Mouse (Mus musculus) liver (tissue): ENCODE measurements at regions not wholly inside any gene's neighbourhood (a gene's known extent, or its start where the extent isn't known, plus 50 kb on each side); places are given as distances from the start of the nearest gene placed in this dataset.

ENCODE experiments used
- DNase-seq: peaks from one replicate; pipeline ENCODE4 v3.0.0-alpha.2; 2020; ENCODE audit warnings: mixed read lengths

DNA sequence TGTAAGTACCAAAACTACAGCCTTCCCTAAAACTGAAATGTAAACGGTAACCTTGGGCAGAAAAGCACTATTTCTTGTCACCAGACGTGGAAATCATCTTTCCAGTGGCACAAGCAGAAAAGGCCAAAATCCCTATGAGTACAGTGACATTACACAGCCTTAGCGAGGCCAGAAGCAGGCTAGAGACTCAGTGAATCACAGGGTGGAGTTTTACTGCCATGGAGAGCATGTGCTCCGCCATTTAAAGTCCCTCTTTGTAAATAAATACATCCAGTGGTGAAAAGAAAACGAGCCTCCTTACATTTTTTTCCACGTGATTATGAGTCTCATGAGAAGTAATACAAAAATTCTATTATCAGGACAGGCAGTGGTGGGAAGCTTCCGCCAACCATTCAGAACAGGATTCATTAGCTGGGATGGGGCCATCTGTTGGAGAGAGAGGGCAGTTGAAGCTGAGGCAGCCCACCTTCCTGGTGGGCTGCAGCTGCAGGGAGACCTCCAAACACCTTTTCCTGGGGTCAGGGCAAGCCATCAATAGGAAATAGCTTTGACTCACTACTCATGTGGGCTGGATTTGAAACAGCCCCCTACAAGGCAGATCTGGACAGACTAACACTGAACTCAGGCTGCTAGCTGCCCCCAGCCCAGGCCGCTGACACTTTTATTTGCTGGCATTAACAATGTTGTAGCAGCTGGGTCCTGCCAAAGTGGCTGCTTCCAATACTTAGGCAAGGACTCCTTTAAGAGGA lies 146.5 kb upstream of the Hnrnpa3 start:
- no peak for DNase-seq

GRCm38 (mm10) chr2:75514171-75514570 lies 144.9 kb upstream of the Hnrnpa3 start:
- no peak for DNase-seq

- no peak for DNase-seq
These were observed 142.8 kb upstream of the Hnrnpa3 start for GRCm38 (mm10) chr2:75516223-75516622.

- no peak for DNase-seq
These were observed 142.0 kb upstream of the Hnrnpa3 start for GRCm38 (mm10) chr2:75517096-75517495.

GRCm38 (mm10) chr2:75518607-75519006 lies 140.5 kb upstream of the Hnrnpa3 start:
- no peak for DNase-seq

- DNase-seq = no peak
These were observed 133.5 kb upstream of the Hnrnpa3 start for GRCm38 (mm10) chr2:75525562-75525961.

GRCm38 (mm10) chr2:75528706-75529105 lies 130.4 kb upstream of the Hnrnpa3 start:
- no peak for DNase-seq

DNA sequence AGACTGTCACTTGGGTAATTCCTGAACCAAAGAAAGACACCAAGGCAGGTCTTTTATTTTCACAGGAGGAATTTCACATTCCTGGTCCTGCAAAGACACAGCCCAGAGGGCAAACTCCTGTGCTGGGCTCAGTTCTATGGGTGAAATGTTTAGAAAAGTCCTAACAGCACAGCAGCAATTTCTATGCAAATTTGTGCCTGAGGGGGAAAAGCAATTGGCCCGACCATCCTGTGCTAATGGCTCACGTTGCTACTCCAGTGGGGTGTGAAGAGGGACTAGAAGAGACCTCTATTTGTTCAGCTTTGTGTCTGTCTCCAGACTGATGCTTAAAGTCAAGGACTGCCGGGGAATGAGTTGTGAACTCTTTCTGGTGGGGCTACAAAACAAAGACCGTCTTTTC lies 120.9 kb upstream of the Hnrnpa3 start:
- no peak for DNase-seq

- DNase-seq = no peak
These were observed 119.3 kb upstream of the Hnrnpa3 start for GRCm38 (mm10) chr2:75539726-75540125.

DNA sequence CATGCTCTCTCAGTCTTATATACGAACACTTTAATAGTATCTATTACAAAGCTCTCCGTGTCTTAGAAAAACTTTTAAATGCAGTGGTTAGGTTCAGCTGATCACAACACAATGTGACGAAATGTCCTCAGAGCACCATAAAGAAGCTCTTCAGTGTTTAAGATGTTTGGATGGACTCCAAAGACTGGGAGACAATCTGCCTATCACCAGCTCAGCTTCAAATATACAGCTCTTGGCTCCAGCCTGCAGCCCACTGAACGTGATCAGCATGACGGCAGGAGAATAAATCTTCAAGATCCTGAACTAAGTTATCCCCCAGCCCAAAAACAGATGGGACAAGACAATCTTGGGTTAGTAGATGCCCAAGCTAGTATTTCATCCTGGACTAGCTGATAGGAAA lies 116.7 kb upstream of the Hnrnpa3 start:
- no peak for DNase-seq

GRCm38 (mm10) chr2:75542781-75543180 lies 116.3 kb upstream of the Hnrnpa3 start:
- DNase-seq = no peak

DNA sequence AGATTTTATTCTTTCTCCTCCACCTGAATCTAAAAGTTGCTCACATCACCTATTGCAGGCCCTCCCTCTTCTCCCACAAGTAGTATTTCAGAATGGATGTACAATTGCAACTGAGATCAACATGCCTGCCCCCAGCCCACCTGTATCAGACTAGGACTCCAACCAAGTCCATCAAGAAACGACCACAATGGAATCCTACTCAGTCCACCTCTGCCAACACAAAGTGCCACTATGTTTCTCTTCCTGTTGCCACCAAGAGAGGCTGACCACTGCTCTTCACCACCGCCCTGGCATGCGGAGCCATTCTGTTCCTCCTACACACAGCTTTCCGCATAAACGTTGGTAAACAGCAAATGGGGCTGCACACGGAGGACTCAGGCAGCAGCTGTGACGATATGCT lies 113.1 kb upstream of the Hnrnpa3 start:
- DNase-seq = no peak

DNA sequence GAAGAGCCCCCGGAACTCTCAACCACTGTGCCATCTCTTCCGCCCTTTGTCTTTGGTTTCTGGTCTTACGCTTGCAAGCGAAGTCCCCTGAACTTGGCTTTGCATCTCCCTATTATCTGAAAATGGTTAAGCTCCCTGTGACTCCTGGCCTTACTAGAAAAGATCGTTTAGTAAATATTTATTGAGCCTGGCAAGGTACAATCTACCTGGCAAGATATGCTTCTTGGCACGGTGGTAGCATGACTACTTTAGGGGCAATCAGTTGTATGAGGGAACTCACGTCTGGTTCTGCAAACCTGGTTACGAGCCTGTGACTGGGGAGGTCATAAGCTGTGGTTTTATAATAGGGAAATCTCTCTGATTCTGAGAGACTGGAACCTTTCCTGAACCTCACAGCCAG lies 103.4 kb upstream of the Hnrnpa3 start:
- no peak for DNase-seq

DNA sequence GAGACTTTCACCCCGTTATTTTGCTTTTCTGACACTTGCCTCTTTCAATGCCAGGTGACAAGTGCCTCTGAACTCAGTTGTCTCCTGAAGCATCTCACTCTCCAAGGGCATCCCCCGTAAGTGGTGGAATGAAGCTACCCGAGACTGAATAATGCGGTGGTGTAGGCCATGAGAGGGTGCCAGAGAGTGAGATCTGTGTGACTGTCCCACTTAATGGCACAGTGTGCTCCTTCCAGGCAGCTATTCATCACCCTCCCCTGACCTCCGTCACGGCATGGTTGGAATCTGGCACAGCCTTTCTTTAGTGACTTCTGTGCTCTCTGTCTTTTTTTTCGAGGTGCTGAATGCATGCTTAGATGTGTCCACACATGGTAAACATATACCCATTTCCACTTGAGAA lies 102.3 kb upstream of the Hnrnpa3 start:
- DNase-seq = no peak

- DNase-seq = no peak
These were observed 101.7 kb upstream of the Hnrnpa3 start for GRCm38 (mm10) chr2:75557392-75557791.

DNA sequence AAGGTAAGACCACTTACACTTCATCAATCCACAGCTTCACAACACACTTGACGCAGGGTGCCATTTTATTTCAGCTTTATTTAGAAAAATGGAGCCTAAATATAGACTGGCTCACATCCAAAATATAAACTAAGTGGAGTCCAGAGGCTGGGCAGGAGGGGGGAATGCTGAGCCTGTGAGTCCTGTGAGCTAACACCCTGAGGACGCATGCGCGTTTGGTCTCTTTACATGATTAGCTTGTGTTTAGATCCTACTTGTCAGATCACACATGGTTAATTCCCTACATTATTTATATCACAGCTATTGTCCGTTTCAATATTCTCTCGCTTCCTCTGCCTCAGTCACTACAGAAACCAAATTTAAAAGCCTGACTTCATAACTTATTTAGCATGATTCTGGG lies 99.1 kb upstream of the Hnrnpa3 start:
- no peak for DNase-seq

DNA sequence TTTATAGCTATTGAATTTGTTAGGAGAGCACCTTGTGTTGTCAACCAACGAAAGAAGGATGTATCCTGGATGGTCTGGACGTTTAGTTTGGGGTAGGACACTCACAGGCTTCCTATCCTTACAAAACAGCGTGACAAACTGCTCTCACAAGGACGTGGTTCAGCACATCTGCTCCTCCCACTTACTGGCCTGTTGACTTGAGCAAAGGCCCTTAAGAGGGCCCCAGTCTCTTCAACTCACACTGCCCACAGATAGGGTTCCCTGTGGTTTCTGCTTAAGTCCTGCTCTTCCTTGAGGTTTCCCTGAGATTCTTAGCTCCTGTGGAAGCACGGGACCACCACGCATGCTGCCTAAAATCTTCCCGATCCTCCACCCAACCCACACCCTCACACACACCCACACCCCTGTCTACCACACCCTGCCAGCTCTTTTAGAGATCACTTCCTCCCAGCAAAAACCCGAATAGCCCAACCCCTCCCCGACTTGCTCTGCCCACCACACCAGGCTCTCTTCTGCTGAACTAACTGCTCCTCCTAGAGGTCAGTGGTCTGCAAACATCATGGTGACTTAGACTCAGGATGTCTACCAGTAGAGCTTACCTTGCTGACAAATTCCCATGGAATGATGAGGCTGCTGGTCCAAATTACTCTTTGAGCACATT lies 95.7 kb upstream of the Hnrnpa3 start:
- DNase-seq = peak; percentile 32

- DNase-seq = no peak
These were observed 94.3 kb upstream of the Hnrnpa3 start for GRCm38 (mm10) chr2:75564809-75565208.

DNA sequence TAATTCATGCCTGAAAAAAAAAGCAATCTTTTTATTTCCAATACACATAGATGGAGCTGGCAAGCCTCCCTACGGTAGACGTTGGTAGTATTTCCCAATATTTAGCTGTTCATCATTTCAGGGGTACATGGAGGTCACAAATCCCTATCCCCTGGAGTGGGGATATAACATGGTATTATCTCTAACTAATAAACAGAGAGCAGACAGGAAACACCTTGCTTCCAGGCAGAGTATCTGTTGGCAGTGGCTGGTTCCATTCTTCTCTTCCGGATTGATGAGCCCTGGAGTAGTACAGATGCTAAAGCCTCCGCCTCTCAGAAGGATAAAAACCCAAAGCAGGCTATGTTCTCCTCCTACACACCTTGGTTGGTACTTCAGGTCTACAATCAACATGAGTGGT lies 91.9 kb upstream of the Hnrnpa3 start:
- no peak for DNase-seq

- DNase-seq = no peak
These were observed 89.3 kb upstream of the Hnrnpa3 start for GRCm38 (mm10) chr2:75569756-75570155.

- no peak for DNase-seq
These were observed 88.8 kb upstream of the Hnrnpa3 start for GRCm38 (mm10) chr2:75570246-75570645.

GRCm38 (mm10) chr2:75584975-75585374 lies 74.1 kb upstream of the Hnrnpa3 start:
- DNase-seq = peak; percentile 73

- DNase-seq = peak; percentile 18
These were observed 70.5 kb upstream of the Hnrnpa3 start for GRCm38 (mm10) chr2:75588572-75588971.

DNA sequence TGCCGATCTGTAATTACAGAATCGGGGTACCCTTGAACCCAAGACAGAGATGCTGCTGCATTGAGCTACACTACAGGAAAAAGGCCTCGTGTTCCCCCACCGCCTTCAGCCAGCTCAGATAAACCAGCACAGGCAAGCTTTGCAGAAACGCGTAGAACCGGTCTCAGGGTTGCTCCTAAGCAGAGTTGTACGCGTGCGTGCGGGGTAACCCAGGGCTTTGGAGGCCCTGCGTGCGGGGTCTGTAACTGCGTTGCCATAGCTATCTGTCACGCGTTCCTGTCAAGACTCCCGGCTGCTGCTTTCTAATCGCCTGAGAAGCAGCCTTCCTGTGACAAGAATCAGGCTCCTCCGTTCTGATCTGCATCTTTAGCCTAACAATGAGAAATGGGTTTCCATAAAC lies 69.6 kb upstream of the Hnrnpa3 start:
- peak; percentile 13 for DNase-seq

DNA sequence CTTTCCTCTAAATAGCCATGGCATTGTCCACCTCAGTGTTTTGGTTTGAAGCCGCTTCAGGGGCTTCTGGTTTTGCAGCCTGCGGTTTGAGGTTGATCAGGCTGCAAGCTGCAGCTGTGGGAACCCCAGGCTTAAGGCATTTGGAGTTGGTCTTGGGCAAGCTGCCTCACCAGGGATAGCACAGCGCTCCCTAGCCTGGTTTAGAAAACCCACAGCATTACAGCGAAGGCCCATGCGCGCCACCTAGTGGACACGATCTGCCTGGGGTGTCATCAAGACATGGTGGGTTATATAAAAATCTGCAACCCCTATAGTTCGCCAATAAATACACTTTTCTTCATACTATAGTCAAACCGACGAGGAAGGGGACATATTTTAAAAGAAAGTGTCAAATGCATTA lies 68.9 kb upstream of the Hnrnpa3 start:
- peak; percentile 86 for DNase-seq
